16 mouse cellular contexts compared by ENCODE assay signal in genomic region chr3:42908404-42908803, GRCm38 (mm10).
DNase-seq lines count a peak whose midpoint lies in the region; ATAC-seq and TF ChIP-seq lines count a peak whose summit lies in the region.
"Had no signal": no experiment of that assay in that cellular context is flagged by ENCODE, and none has a peak within 500 bp of the region (broad histone marks: within the 10 kb centered on the region; RNA-seq: fewer than 3 reads in every experiment).

No protein-coding gene starts in this region.

- no peaks in the 10 kb centered on the region for H3K27me3 ChIP-seq in kidney, embryonic 16.5 days (ENCODE audit: insufficient read depth, low read length)
- H3K27me3 ChIP-seq in kidney, embryonic 15.5 days: no peaks in the 10 kb centered on the region
- no peaks in the 10 kb centered on the region for H3K27me3 ChIP-seq in forebrain, postnatal 0 days (ENCODE audit: insufficient read depth, low read length)
- H3K27me3 ChIP-seq in midbrain, embryonic 11.5 days (ENCODE audit: control insufficient read depth, insufficient read depth, low read length): no peaks in the 10 kb centered on the region; the same call in 1 of the 2 replicates
- H3K27me3 ChIP-seq: embryonic facial prominence, embryonic 13.5 days; intestine, embryonic 15.5 days; limb, embryonic 15.5 days; lung, embryonic 15.5 days had no signal

- no peak overlapping the region for H3K27ac ChIP-seq in kidney, embryonic 16.5 days (ENCODE audit: low read length)
- no peak overlapping the region for H3K27ac ChIP-seq in kidney, embryonic 15.5 days
- H3K27ac ChIP-seq in forebrain, postnatal 0 days (ENCODE audit: low read depth, low read length): no peak overlapping the region
- H3K27ac ChIP-seq in midbrain, embryonic 11.5 days (ENCODE audit: low read depth, low read length): no peak overlapping the region
- H3K27ac ChIP-seq: embryonic facial prominence, embryonic 13.5 days; intestine, embryonic 15.5 days; left cerebral cortex, adult 2 months; limb, embryonic 15.5 days; lung, embryonic 15.5 days had no signal

- no peak overlapping the region for H3K4me3 ChIP-seq in kidney, embryonic 16.5 days (ENCODE audit: low read length)
- H3K4me3 ChIP-seq in kidney, embryonic 15.5 days (replicated peaks): no peak overlapping the region
- no peak overlapping the region for H3K4me3 ChIP-seq in forebrain, postnatal 0 days (ENCODE audit: low read depth, low read length)
- no peak overlapping the region for H3K4me3 ChIP-seq in midbrain, embryonic 11.5 days (ENCODE audit: low read depth, low read length)
- H3K4me3 ChIP-seq: embryonic facial prominence, embryonic 13.5 days; intestine, embryonic 15.5 days; left cerebral cortex, adult 2 months; limb, embryonic 15.5 days; lung, embryonic 15.5 days had no signal

- H3K9me3 ChIP-seq in kidney, embryonic 16.5 days (ENCODE audit: low read length): no peaks in the 10 kb centered on the region
- no peaks in the 10 kb centered on the region for H3K9me3 ChIP-seq in kidney, embryonic 15.5 days (replicated peaks)
- no peaks in the 10 kb centered on the region for H3K9me3 ChIP-seq in forebrain, postnatal 0 days (ENCODE audit: low read length)
- H3K9me3 ChIP-seq in midbrain, embryonic 11.5 days (ENCODE audit: control insufficient read depth, low read length): no peaks in the 10 kb centered on the region
- H3K9me3 ChIP-seq: embryonic facial prominence, embryonic 13.5 days; intestine, embryonic 15.5 days; limb, embryonic 15.5 days; lung, embryonic 15.5 days had no signal

- H3K9ac ChIP-seq in kidney, embryonic 16.5 days (replicated peaks; ENCODE audit: low read length): no peak overlapping the region
- no peak overlapping the region for H3K9ac ChIP-seq in kidney, embryonic 15.5 days
- no peak overlapping the region for H3K9ac ChIP-seq in forebrain, postnatal 0 days
- H3K9ac ChIP-seq in midbrain, embryonic 11.5 days (ENCODE audit: low read length): no peak overlapping the region
- H3K9ac ChIP-seq: embryonic facial prominence, embryonic 13.5 days; intestine, embryonic 15.5 days; limb, embryonic 15.5 days; lung, embryonic 15.5 days had no signal

- ATAC-seq in kidney, embryonic 16.5 days (ENCODE audit: low FRiP score, low TSS enrichment): peak; percentile 65; the same call in 1 of the 2 replicates
- ATAC-seq in kidney, embryonic 15.5 days (replicated peaks; ENCODE audit: low FRiP score): no peak
- ATAC-seq in forebrain, postnatal 0 days: peak; percentile 48; the same call in 1 of the 2 replicates
- peak; percentile 91 for ATAC-seq in midbrain, embryonic 11.5 days (ENCODE audit: low FRiP score)
- ATAC-seq in megakaryocyte progenitor cell, adult 5-6 weeks (replicated peaks; ENCODE audit: poor library complexity): no peak
- ATAC-seq: intestine, embryonic 15.5 days had no signal

- DNase-seq in forebrain, postnatal 0 days: peak; percentile 28
- no peak for DNase-seq in midbrain, embryonic 11.5 days (ENCODE audit: low spot score, missing footprints)
- DNase-seq in retina, embryonic 14.5 days (ENCODE audit: low spot score): peak; percentile 48
- DNase-seq in right cerebral cortex, postnatal 25 days: no peak
- DNase-seq in right cerebral cortex, postnatal 14 days: no peak
- DNase-seq: cerebellum, adult 11-12 months; kidney, postnatal 4 days; thymus, adult 18-20 months had no signal

- TF ChIP-seq CTCF in forebrain, postnatal 0 days (IDR thresholded peaks at IDR 0.05; ENCODE audit: low read depth): no peak

- no peaks in the 10 kb centered on the region for H3K4me1 ChIP-seq in kidney, embryonic 16.5 days (ENCODE audit: insufficient read depth, low read length)
- no peaks in the 10 kb centered on the region for H3K4me1 ChIP-seq in kidney, embryonic 15.5 days
- no peaks in the 10 kb centered on the region for H3K4me1 ChIP-seq in forebrain, postnatal 0 days (ENCODE audit: insufficient read depth)
- H3K4me1 ChIP-seq in midbrain, embryonic 11.5 days (ENCODE audit: control insufficient read depth, insufficient read depth, low read length): no peaks in the 10 kb centered on the region; the same call in 1 of the 2 replicates
- H3K4me1 ChIP-seq: embryonic facial prominence, embryonic 13.5 days; intestine, embryonic 15.5 days; limb, embryonic 15.5 days; lung, embryonic 15.5 days had no signal

- H3K36me3 ChIP-seq in kidney, embryonic 16.5 days (ENCODE audit: insufficient read depth, low read length): no peaks in the 10 kb centered on the region
- H3K36me3 ChIP-seq in kidney, embryonic 15.5 days: no peaks in the 10 kb centered on the region
- H3K36me3 ChIP-seq in forebrain, postnatal 0 days (ENCODE audit: insufficient read depth): no peaks in the 10 kb centered on the region
- no peaks in the 10 kb centered on the region for H3K36me3 ChIP-seq in midbrain, embryonic 11.5 days (ENCODE audit: control insufficient read depth, insufficient read depth, low read length)
- H3K36me3 ChIP-seq: embryonic facial prominence, embryonic 13.5 days; intestine, embryonic 15.5 days; limb, embryonic 15.5 days; lung, embryonic 15.5 days had no signal

- H3K4me2 ChIP-seq in kidney, embryonic 16.5 days (replicated peaks; ENCODE audit: low read depth, low read length): no peak overlapping the region
- H3K4me2 ChIP-seq in kidney, embryonic 15.5 days: no peak overlapping the region
- H3K4me2 ChIP-seq in forebrain, postnatal 0 days (ENCODE audit: low read depth): no peak overlapping the region
- no peak overlapping the region for H3K4me2 ChIP-seq in midbrain, embryonic 11.5 days
- H3K4me2 ChIP-seq: embryonic facial prominence, embryonic 13.5 days; intestine, embryonic 15.5 days; limb, embryonic 15.5 days; lung, embryonic 15.5 days had no signal

Comparison
In these comparisons a context has a peak if more than half of its experiments do, and no peak if none do; other contexts are left out.
1. ATAC-seq: peak in kidney, embryonic 16.5 days (single experiment), forebrain, postnatal 0 days (single experiment) and midbrain, embryonic 11.5 days (single experiment); none in kidney, embryonic 15.5 days (single experiment) and megakaryocyte progenitor cell, adult 5-6 weeks (single experiment).
2. DNase-seq: peak in forebrain, postnatal 0 days (single experiment) and retina, embryonic 14.5 days (single experiment); none in midbrain, embryonic 11.5 days (single experiment), right cerebral cortex, postnatal 25 days (single experiment) and right cerebral cortex, postnatal 14 days (single experiment).